Mouse (Mus musculus): ENCODE data around the gene Abi2.

GRCm38 (mm10) chr1:60432497-60432896 lies 23.1 kb downstream of the Abi2 start:
- TF ChIP-seq CTCF (IDR thresholded peaks at IDR 0.05; ENCODE audit: borderline replicate concordance, insufficient read depth, low read depth, low read length) (no peak), POLR2A (IDR thresholded peaks at IDR 0.05; ENCODE audit: borderline replicate concordance, insufficient read depth, low read length) (no peak)
